Mouse (Mus musculus) embryonic fibroblast, embryonic 13.5 days (primary cell): Measurements from ENCODE around the gene Fst.

Source experiments
- CTCF ChIP-seq: IDR thresholded peaks from 2 replicates; pipeline ENCODE4 v1.5.1; 2011; ENCODE audit warnings: mild to moderate bottlenecking, control low read depth, low read length, moderate library complexity, borderline replicate concordance; ENCODE audit not compliant: insufficient read depth
- POLR2A ChIP-seq: IDR thresholded peaks from 2 replicates; pipeline ENCODE4 v1.6.1; 2011; ENCODE audit warnings: low read depth, mild to moderate bottlenecking, control low read depth, low read length, moderate library complexity

DNA sequence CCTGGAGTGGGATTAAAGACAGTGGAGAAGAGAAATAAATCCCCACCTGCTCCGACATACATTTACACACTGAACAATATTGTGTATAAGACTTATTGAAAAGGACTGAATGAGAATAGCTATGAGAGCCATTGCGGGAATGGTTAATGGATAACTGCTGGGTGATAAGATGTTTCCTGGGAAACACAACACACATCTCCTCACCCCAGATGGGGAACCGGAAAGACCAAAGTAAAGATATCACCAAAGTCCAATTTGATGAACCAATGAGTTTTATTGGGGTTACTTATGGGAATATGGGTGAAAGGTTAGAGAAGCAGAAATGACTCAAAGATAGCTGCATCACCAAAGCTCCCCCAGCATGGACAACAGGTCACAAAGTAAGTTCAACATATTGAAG lies 11.2 kb upstream of the Fst start:
- no peak for TF ChIP-seq CTCF
- no peak for TF ChIP-seq POLR2A
